Mouse (Mus musculus): ENCODE measurements around the gene Gm21981. TPM values are rescaled to one million over a fixed set of nuclear protein-coding genes. Genes with fewer than 3 reads are reported as not detected.

Gene Gm21981
- 0.06 and 0.07 TPM in 2 replicates for polyA plus RNA-seq (2016; fragmentation: Nextera tagmentation; extraction: Ambion mirVana)

GRCm38 (mm10) chr17:47694442-47694502 is at the start of gene Gm21981:
Gene Gm21981, minus strand, starts transcription at chr17:47694455.
- no peak for ATAC-seq
- H3K27me3 ChIP-seq (replicated peaks) = peaks cover 82% of the 10 kb centered on the region

GRCm38 (mm10) chr17:47742991-47743734 is 48.9 kb upstream of the Gm21981 start:
- peak; percentile 82 for ATAC-seq
- Histone ChIP-seq H3K9ac (0 out of 2 replicates have a peak overlapping the region, but pooled peaks have one; percentile 8), H3K27me3 (replicated peaks) (peaks cover 17% of the 10 kb centered on the region), H3K4me2 (peak overlapping the region; percentile 53), H3K4me1 (peaks cover 35% of the 10 kb centered on the region), H3K9me3 (replicated peaks) (peaks cover 4% of the 10 kb centered on the region; the same call in 1 of the 2 replicates), H3K4me3 (peak overlapping the region; percentile 4; the same call in 1 of the 2 replicates), H3K27ac (peak overlapping the region; percentile 46; the same call in 1 of the 2 replicates), H3K36me3 (0 out of 2 replicates have a peak, but pooled peaks cover 6% of the 10 kb centered on the region)
- WGBS (ENCODE audit: insufficient replicate concordance) = 7% methylated on average over 16 of the region's 16 CpGs

More at GRCm38 (mm10) chr17:47694442-47694502, at the start of gene Gm21981:
- Histone ChIP-seq H3K9ac (peak within 1 kb of the TSS; percentile 77), H3K36me3 (no peaks in the 10 kb centered on the region), H3K4me3 (peak within 1 kb of the TSS; percentile 71), H3K4me1 (peaks cover 35% of the 10 kb centered on the region), H3K27ac (0 out of 2 replicates have a peak within 1 kb of the TSS, but pooled peaks have one; percentile 8), H3K9me3 (replicated peaks) (no peaks in the 10 kb centered on the region), H3K4me2 (peak within 1 kb of the TSS; percentile 92)
- 0% methylated on average over 3 of the region's 3 CpGs for WGBS (ENCODE audit: insufficient replicate concordance)

- Histone ChIP-seq H3K9ac (no peak overlapping the region), H3K4me3 (no peak overlapping the region), H3K36me3 (0 out of 2 replicates have a peak, but pooled peaks cover 6% of the 10 kb centered on the region), H3K4me2 (no peak overlapping the region), H3K27me3 (replicated peaks) (peaks cover 28% of the 10 kb centered on the region), H3K9me3 (replicated peaks) (peaks cover 4% of the 10 kb centered on the region; the same call in 1 of the 2 replicates), H3K4me1 (peaks cover 47% of the 10 kb centered on the region), H3K27ac (no peak overlapping the region)
- 78% methylated on average over 2 of the region's 2 CpGs for WGBS (ENCODE audit: insufficient replicate concordance)
- no peak for ATAC-seq
These were observed 45.9 kb upstream of the Gm21981 start for GRCm38 (mm10) chr17:47740186-47740585.

GRCm38 (mm10) chr17:47738879-47739798 is 44.9 kb upstream of the Gm21981 start:
- Histone ChIP-seq H3K4me1 (peaks cover 45% of the 10 kb centered on the region), H3K4me3 (peak overlapping the region; percentile 68), H3K9ac (peak overlapping the region; percentile 74), H3K4me2 (peak overlapping the region; percentile 100), H3K27ac (peak overlapping the region; percentile 50; the same call in 1 of the 2 replicates), H3K9me3 (replicated peaks) (no peaks in the 10 kb centered on the region), H3K36me3 (no peaks in the 10 kb centered on the region), H3K27me3 (replicated peaks) (peaks cover 33% of the 10 kb centered on the region)
- WGBS (ENCODE audit: insufficient replicate concordance) = 18% methylated on average over 20 of the region's 20 CpGs
- no peak for ATAC-seq

- peaks cover 37% of the 10 kb centered on the region for H3K27me3 ChIP-seq (replicated peaks)
- peak overlapping the region; percentile 100 for H3K4me2 ChIP-seq
- H3K4me1 ChIP-seq = peaks cover 42% of the 10 kb centered on the region
- peak overlapping the region; percentile 68 for H3K4me3 ChIP-seq
- peak; percentile 30 for ATAC-seq
- 2% methylated on average over 53 of the region's 61 CpGs for WGBS (ENCODE audit: insufficient replicate concordance)
- no peaks in the 10 kb centered on the region for H3K9me3 ChIP-seq (replicated peaks)
- peak overlapping the region; percentile 74 for H3K9ac ChIP-seq
- peak overlapping the region; percentile 50 for H3K27ac ChIP-seq
- no peaks in the 10 kb centered on the region for H3K36me3 ChIP-seq
These were observed 44.0 kb upstream of the Gm21981 start for GRCm38 (mm10) chr17:47738066-47738878.

GRCm38 (mm10) chr17:47737271-47738065 is 43.2 kb upstream of the Gm21981 start:
- no peaks in the 10 kb centered on the region for H3K9me3 ChIP-seq (replicated peaks)
- H3K36me3 ChIP-seq = no peaks in the 10 kb centered on the region
- peaks cover 34% of the 10 kb centered on the region for H3K4me1 ChIP-seq
- ATAC-seq = peak; percentile 77
- H3K9ac ChIP-seq = peak overlapping the region; percentile 74
- peaks cover 37% of the 10 kb centered on the region for H3K27me3 ChIP-seq (replicated peaks)
- peak overlapping the region; percentile 76 for H3K27ac ChIP-seq
- under 1% methylated on average over 42 of the region's 60 CpGs for WGBS (ENCODE audit: insufficient replicate concordance)
- H3K4me3 ChIP-seq = peak overlapping the region; percentile 68
- peak overlapping the region; percentile 100 for H3K4me2 ChIP-seq

- peak; percentile 81 for ATAC-seq
- Histone ChIP-seq H3K9ac (peak within 1 kb of the TSS; percentile 74), H3K9me3 (replicated peaks) (no peaks in the 10 kb centered on the region), H3K27me3 (replicated peaks) (peaks cover 43% of the 10 kb centered on the region), H3K36me3 (no peaks in the 10 kb centered on the region), H3K4me1 (peaks cover 34% of the 10 kb centered on the region), H3K27ac (peak within 1 kb of the TSS; percentile 76), H3K4me2 (peak within 1 kb of the TSS; percentile 100), H3K4me3 (peak within 1 kb of the TSS; percentile 68)
- WGBS (ENCODE audit: insufficient replicate concordance) = under 1% methylated on average over 47 of the region's 47 CpGs
These were observed 42.6 kb upstream of the Gm21981 start, which contains the start of gene Tfeb for GRCm38 (mm10) chr17:47736856-47737255. Gene Tfeb, plus strand, starts transcription at chr17:47737030.

- Histone ChIP-seq H3K36me3 (no peaks in the 10 kb centered on the region), H3K4me3 (no peak overlapping the region)
These were observed 41.4 kb upstream of the Gm21981 start for GRCm38 (mm10) chr17:47735553-47736100.

GRCm38 (mm10) chr17:47730633-47731575 is 36.6 kb upstream of the Gm21981 start:
- Histone ChIP-seq H3K9me3 (replicated peaks) (no peaks in the 10 kb centered on the region), H3K4me2 (no peak overlapping the region), H3K36me3 (no peaks in the 10 kb centered on the region), H3K4me3 (no peak overlapping the region), H3K9ac (no peak overlapping the region), H3K4me1 (0 out of 2 replicates have a peak, but pooled peaks cover 6% of the 10 kb centered on the region), H3K27ac (no peak overlapping the region), H3K27me3 (replicated peaks) (peaks cover 43% of the 10 kb centered on the region)
- no peak for ATAC-seq
- 51% methylated on average over 24 of the region's 24 CpGs for whole genome bisulfite sequencing (ENCODE audit: insufficient replicate concordance)

More at GRCm38 (mm10) chr17:47735553-47736100, 41.4 kb upstream of the Gm21981 start:
- 65% methylated on average over 14 of the region's 14 CpGs for WGBS (ENCODE audit: insufficient replicate concordance)
- ATAC-seq = no peak
- no peak overlapping the region for H3K4me2 ChIP-seq
- no peaks in the 10 kb centered on the region for H3K9me3 ChIP-seq (replicated peaks)
- peaks cover 34% of the 10 kb centered on the region for H3K4me1 ChIP-seq
- no peak overlapping the region for H3K9ac ChIP-seq
- no peak overlapping the region for H3K27ac ChIP-seq
- H3K27me3 ChIP-seq (replicated peaks) = peaks cover 50% of the 10 kb centered on the region

- 63% methylated on average over 11 of the region's 11 CpGs for WGBS (ENCODE audit: insufficient replicate concordance)
- H3K27ac ChIP-seq = no peak within 1 kb of the TSS
- H3K36me3 ChIP-seq = no peaks in the 10 kb centered on the region
- ATAC-seq = no peak
- no peak within 1 kb of the TSS for H3K9ac ChIP-seq
- no peaks in the 10 kb centered on the region for H3K9me3 ChIP-seq (replicated peaks)
- no peaks in the 10 kb centered on the region for H3K4me1 ChIP-seq
- no peak within 1 kb of the TSS for H3K4me3 ChIP-seq
- peaks cover 30% of the 10 kb centered on the region for H3K27me3 ChIP-seq (replicated peaks)
- no peak within 1 kb of the TSS for H3K4me2 ChIP-seq
These were observed 32.3 kb upstream of the Gm21981 start, which contains the start of gene Pgc for GRCm38 (mm10) chr17:47726566-47726965. Gene Pgc, plus strand, starts transcription at chr17:47726842.

Data from liver, embryonic 12.5 days (tissue).